Mouse (Mus musculus) duodenum, adult 2 months (tissue): Measurements from ENCODE around the gene AU021092. TPM values are rescaled to one million over a fixed set of nuclear protein-coding genes. Genes with fewer than 3 reads are reported as not detected.

Experiments
- polyA plus RNA-seq: library from polyadenylated mRNA; depleted of rRNA; stranded (reverse); fragments of >200 nt; gene quantifications from 2 replicates; pipeline ENCODE4 v1.2.3, GENCODE M21; 2012; ENCODE audit warnings: low replicate concordance; rRNA removed

AU021092 gene
- 2.6 and 3.8 TPM in 2 replicates for polyA plus RNA-seq

DNA sequence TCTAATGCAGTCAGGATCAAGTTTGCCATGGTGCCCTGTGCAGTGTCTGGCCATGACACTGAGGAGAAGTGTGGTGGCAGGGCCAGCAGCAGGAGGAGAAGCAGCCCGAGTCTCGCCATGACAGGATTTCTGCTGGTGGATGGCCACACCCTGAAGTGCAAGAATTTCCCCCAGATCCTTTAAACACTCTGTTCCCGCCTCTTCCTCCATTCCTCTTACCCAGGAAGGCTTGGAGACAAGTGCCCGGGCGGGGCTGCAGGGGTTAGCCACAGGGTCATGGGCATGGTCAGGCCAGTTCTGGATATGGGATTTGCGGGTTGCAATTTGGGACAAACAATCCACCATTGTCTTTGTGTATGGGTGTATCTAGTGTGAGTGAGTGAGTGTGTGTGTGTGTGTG is at the start of gene AU021092:
TSS of gene AU021092 (minus strand) at position 160 of the 400 bp plus-strand sequence.

DNA sequence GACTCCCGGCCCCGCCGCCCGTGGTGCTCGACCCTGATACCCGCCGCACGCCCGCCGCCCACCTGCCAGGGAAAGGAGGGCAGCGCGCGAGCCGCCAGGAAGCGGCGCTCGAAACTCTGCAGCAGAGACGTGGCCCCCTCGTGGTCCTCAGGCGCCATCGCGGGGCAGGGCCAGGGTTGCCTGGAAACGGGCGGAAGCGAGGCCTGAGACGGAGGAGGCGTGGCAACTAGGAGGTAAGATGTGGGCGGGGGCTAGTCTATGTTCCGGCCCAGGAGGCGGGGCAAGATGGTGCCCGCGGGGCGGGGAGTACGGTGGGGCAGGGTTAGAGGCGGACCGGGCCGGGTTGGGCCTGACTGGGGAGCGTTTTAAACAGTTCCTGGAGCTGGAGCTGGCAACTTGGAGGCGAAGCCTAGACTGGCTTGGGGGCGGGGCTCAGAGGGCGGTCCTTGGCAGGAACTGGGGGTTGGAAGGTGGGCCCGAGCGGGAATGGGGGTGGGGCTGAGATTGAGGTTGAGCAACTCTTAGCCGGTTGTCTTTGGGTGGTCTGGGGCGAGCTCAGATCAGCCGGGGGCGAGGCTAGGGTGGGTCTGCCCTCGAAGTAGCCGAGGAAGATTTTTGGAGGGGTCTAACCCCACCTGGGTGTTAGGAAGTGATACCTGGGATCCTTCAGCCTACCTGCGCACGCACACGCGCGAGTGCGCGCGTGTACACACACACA is 33.8 kb upstream of the AU021092 start, which contains the start of gene Eef2kmt:
TSS of gene Eef2kmt (minus strand) at position 205 of the 718 bp plus-strand sequence.

DNA sequence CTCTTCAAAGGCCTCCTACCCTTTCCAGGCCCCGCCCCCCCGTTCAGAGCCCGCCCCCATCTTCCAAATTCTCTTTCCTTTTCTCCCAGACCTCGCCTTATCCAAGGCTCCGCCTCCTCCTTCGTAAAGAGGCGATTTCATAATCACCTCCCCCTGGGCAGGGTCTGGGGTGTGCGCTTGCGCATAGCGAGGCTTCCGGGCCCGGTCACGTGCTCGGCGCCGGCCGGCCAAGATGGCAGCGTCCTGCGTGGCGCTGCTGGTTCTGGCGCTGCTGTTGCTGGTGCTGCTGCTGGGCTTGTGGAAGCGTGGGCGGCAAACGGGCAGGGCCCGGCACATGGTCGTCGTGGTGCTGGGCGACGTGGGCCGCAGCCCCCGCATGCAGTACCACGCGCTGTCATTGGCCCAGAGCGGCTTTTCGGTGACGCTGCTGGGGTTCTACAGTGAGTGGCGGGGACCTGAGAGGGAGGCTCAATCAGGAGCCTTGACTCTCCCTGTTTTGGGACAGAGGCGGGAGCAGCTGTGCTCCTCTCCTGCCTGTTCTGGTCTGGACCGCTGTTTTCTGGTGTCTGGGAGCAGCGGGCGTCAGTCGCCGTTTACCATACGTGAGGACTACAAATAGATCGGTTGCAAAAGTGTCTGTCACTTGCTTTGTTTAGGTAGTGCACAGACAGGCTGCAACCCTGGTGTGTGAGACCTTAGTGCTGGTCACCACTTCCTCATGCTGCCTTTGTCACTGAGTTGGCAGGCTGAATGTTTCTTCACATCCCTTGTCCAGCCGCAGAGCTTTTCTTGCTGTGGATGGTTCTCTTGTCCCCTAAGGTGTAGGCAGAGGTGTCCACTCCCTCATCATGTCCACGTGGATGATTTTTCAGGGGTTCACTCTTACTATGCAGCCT is 11.6 kb upstream of the AU021092 start, which contains the start of gene Alg1:
TSS of gene Alg1 (plus strand) at position 204 of the 896 bp plus-strand sequence.

DNA sequence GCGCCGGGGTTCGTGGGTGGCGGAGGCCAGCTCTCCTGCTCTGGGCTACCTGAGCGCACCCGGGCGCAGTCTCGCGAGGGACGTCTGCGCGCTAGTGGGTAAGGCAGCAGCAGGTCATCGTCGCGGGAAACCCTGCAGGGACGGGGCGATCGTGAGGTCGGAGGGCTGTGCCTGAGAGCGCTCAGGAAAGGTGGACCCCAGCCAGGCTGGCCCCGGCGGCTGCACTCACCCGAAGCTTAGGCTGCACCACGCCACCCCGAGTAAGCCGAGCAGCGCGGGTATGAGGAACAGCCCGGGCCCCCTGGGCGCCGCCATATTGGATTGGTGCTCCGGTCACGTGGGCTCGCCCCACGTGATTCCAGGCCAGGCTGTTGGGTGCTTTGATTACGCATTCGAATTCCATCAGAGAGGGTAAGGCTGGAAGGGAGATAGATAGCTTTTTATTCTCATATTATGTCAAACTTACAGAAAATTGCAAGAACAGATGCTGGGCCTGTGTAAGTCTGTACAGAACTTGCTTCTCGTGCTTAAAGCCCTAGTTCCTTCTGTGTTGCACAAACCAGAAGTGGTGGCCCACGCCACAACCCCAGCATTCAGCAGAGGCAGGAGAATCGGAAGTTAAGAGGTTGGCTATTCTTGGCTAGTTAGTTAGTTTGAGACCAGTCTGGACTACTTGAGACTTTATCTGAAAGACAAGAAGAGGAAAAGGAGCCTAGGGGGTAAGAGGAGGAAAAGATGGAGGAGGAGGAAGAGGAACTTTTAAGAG is 18.2 kb downstream of the AU021092 start, which contains the start of gene Nagpa:
TSS of gene Nagpa (minus strand) at position 345 of the 766 bp plus-strand sequence.

Other genes starting within 250 kb of the AU021092 start
- not detected in 2 replicates for gene Sept12, start 224.4 kb downstream of the AU021092 start, polyA plus RNA-seq
- 205 and 527 TPM in 2 replicates for gene Smim22, start 215.0 kb downstream of the AU021092 start, polyA plus RNA-seq
- 50.5 and 84.1 TPM in 2 replicates for gene Rogdi, start 208.7 kb downstream of the AU021092 start, polyA plus RNA-seq
- 33.0 and 46.5 TPM in 2 replicates for gene Glyr1, start 172.4 kb downstream of the AU021092 start, polyA plus RNA-seq
- 11.9 and 15.4 TPM in 2 replicates for gene Ubn1, start 172.2 kb downstream of the AU021092 start, polyA plus RNA-seq
- gene Ppl, start 89.9 kb downstream of the AU021092 start, polyA plus RNA-seq, result 0.37 and 0.78 TPM in 2 replicates
- gene Sec14l5, start 75.2 kb downstream of the AU021092 start, polyA plus RNA-seq, result 0.07 TPM in 1 of 2 replicates, not detected in the other
- gene Nagpa, start 18.3 kb downstream of the AU021092 start, polyA plus RNA-seq, result 32.7 and 35.2 TPM in 2 replicates
- gene Alg1, start 11.3 kb upstream of the AU021092 start, polyA plus RNA-seq, result 25.5 and 33.5 TPM in 2 replicates
- gene Eef2kmt, start 33.7 kb upstream of the AU021092 start, polyA plus RNA-seq, result 24.5 and 38.4 TPM in 2 replicates